Mouse (Mus musculus): ENCODE measurements at regions not wholly inside any gene's neighbourhood (a gene's known extent, or its start where the extent isn't known, plus 50 kb on each side); places are given as distances from the start of the nearest gene placed in this dataset.

- no peak for DNase-seq (ENCODE audit: low read depth in 1 of 2, low spot score in 2 of 2)
- no peaks in the 10 kb centered on the region for H3K27me3 ChIP-seq (ENCODE audit: control insufficient read depth, insufficient read depth, low read length)
- TF ChIP-seq CTCF (IDR thresholded peaks at IDR 0.05; ENCODE audit: extremely low read depth, insufficient read depth, insufficient read length, insufficient replicate concordance) (no peak), POLR2A (IDR thresholded peaks at IDR 0.05; ENCODE audit: low read depth, low read length) (no peak)
- no peak overlapping the region for H3K4me3 ChIP-seq (ENCODE audit: extremely low read depth, insufficient read depth, insufficient read length)
- WGBS = 83% methylated on average over 4 of the region's 4 CpGs
- H3K4me1 ChIP-seq (ENCODE audit: control insufficient read depth, insufficient read depth, insufficient read length) = no peaks in the 10 kb centered on the region
- no peak overlapping the region for H3K27ac ChIP-seq (ENCODE audit: insufficient read depth, low read length)
- no peaks in the 10 kb centered on the region for H3K36me3 ChIP-seq (ENCODE audit: control insufficient read depth, insufficient read depth, low read length)
Measured at GRCm38 (mm10) chr11:112615629-112616028, 166.4 kb upstream of the Sox9 start.

GRCm38 (mm10) chr11:112616942-112617341, 165.1 kb upstream of the Sox9 start:
- H3K36me3 ChIP-seq (ENCODE audit: control insufficient read depth, insufficient read depth, low read length) = no peaks in the 10 kb centered on the region
- no peaks in the 10 kb centered on the region for H3K27me3 ChIP-seq (ENCODE audit: control insufficient read depth, insufficient read depth, low read length)
- H3K4me3 ChIP-seq (ENCODE audit: extremely low read depth, insufficient read depth, insufficient read length) = no peak overlapping the region
- no peak for TF ChIP-seq CTCF (IDR thresholded peaks at IDR 0.05; ENCODE audit: extremely low read depth, insufficient read depth, insufficient read length, insufficient replicate concordance)
- TF ChIP-seq POLR2A (IDR thresholded peaks at IDR 0.05; ENCODE audit: low read depth, low read length) = no peak
- no peaks in the 10 kb centered on the region for H3K4me1 ChIP-seq (ENCODE audit: control insufficient read depth, insufficient read depth, insufficient read length)
- no peak for DNase-seq (ENCODE audit: low read depth in 1 of 2, low spot score in 2 of 2)
- WGBS = 90% methylated on average over 2 of the region's 2 CpGs
- no peak overlapping the region for H3K27ac ChIP-seq (ENCODE audit: insufficient read depth, low read length)

- Histone ChIP-seq H3K27ac (ENCODE audit: insufficient read depth, low read length) (no peak overlapping the region), H3K27me3 (ENCODE audit: control insufficient read depth, insufficient read depth, low read length) (no peaks in the 10 kb centered on the region), H3K36me3 (ENCODE audit: control insufficient read depth, insufficient read depth, low read length) (no peaks in the 10 kb centered on the region), H3K4me1 (ENCODE audit: control insufficient read depth, insufficient read depth, insufficient read length) (no peaks in the 10 kb centered on the region), H3K4me3 (ENCODE audit: extremely low read depth, insufficient read depth, insufficient read length) (no peak overlapping the region)
- no peak for DNase-seq (ENCODE audit: low read depth in 1 of 2, low spot score in 2 of 2)
- TF ChIP-seq POLR2A (IDR thresholded peaks at IDR 0.05; ENCODE audit: low read depth, low read length) (no peak), CTCF (IDR thresholded peaks at IDR 0.05; ENCODE audit: extremely low read depth, insufficient read depth, insufficient read length, insufficient replicate concordance) (no peak)
- 40% methylated on average over 12 of the region's 12 CpGs for WGBS
Measured at GRCm38 (mm10) chr11:112620916-112621315, 161.1 kb upstream of the Sox9 start.

GRCm38 (mm10) chr11:112621385-112622120, 160.5 kb upstream of the Sox9 start:
- Histone ChIP-seq H3K27me3 (ENCODE audit: control insufficient read depth, insufficient read depth, low read length) (no peaks in the 10 kb centered on the region), H3K4me3 (ENCODE audit: extremely low read depth, insufficient read depth, insufficient read length) (no peak overlapping the region), H3K36me3 (ENCODE audit: control insufficient read depth, insufficient read depth, low read length) (no peaks in the 10 kb centered on the region), H3K4me1 (ENCODE audit: control insufficient read depth, insufficient read depth, insufficient read length) (no peaks in the 10 kb centered on the region), H3K27ac (ENCODE audit: insufficient read depth, low read length) (no peak overlapping the region)
- no peak for TF ChIP-seq POLR2A (IDR thresholded peaks at IDR 0.05; ENCODE audit: low read depth, low read length)
- TF ChIP-seq CTCF (IDR thresholded peaks at IDR 0.05; ENCODE audit: extremely low read depth, insufficient read depth, insufficient read length, insufficient replicate concordance) = no peak
- WGBS = 59% methylated on average over 9 of the region's 9 CpGs
- no peak for DNase-seq (ENCODE audit: low read depth in 1 of 2, low spot score in 2 of 2)

GRCm38 (mm10) chr11:112649298-112649697, 132.7 kb upstream of the Sox9 start:
- no peak overlapping the region for H3K4me3 ChIP-seq (ENCODE audit: extremely low read depth, insufficient read depth, insufficient read length)
- no peak for TF ChIP-seq POLR2A (IDR thresholded peaks at IDR 0.05; ENCODE audit: low read depth, low read length)
- 77% methylated on average over 9 of the region's 9 CpGs for WGBS
- no peaks in the 10 kb centered on the region for H3K4me1 ChIP-seq (ENCODE audit: control insufficient read depth, insufficient read depth, insufficient read length)
- no peak overlapping the region for H3K27ac ChIP-seq (ENCODE audit: insufficient read depth, low read length)
- H3K36me3 ChIP-seq (ENCODE audit: control insufficient read depth, insufficient read depth, low read length) = no peaks in the 10 kb centered on the region
- DNase-seq (ENCODE audit: low read depth in 1 of 2, low spot score in 2 of 2) = no peak
- no peaks in the 10 kb centered on the region for H3K27me3 ChIP-seq (ENCODE audit: control insufficient read depth, insufficient read depth, low read length)

GRCm38 (mm10) chr11:112657410-112658159, 124.4 kb upstream of the Sox9 start:
- Histone ChIP-seq H3K4me1 (ENCODE audit: control insufficient read depth, insufficient read depth, insufficient read length) (no peaks in the 10 kb centered on the region), H3K4me3 (ENCODE audit: extremely low read depth, insufficient read depth, insufficient read length) (no peak overlapping the region), H3K27me3 (ENCODE audit: control insufficient read depth, insufficient read depth, low read length) (no peaks in the 10 kb centered on the region), H3K36me3 (ENCODE audit: control insufficient read depth, insufficient read depth, low read length) (no peaks in the 10 kb centered on the region), H3K27ac (ENCODE audit: insufficient read depth, low read length) (no peak overlapping the region)
- WGBS = 73% methylated on average over 11 of the region's 11 CpGs
- TF ChIP-seq CTCF (IDR thresholded peaks at IDR 0.05; ENCODE audit: extremely low read depth, insufficient read depth, insufficient read length, insufficient replicate concordance) = no peak
- TF ChIP-seq POLR2A (IDR thresholded peaks at IDR 0.05; ENCODE audit: low read depth, low read length) = no peak
- no peak for DNase-seq (ENCODE audit: low read depth in 1 of 2, low spot score in 2 of 2)

- TF ChIP-seq CTCF (IDR thresholded peaks at IDR 0.05; ENCODE audit: extremely low read depth, insufficient read depth, insufficient read length, insufficient replicate concordance) (no peak), POLR2A (IDR thresholded peaks at IDR 0.05; ENCODE audit: low read depth, low read length) (no peak)
- DNase-seq (ENCODE audit: low read depth in 1 of 2, low spot score in 2 of 2) = no peak
- no peak overlapping the region for H3K27ac ChIP-seq (ENCODE audit: insufficient read depth, low read length)
- no peaks in the 10 kb centered on the region for H3K27me3 ChIP-seq (ENCODE audit: control insufficient read depth, insufficient read depth, low read length)
- no peaks in the 10 kb centered on the region for H3K36me3 ChIP-seq (ENCODE audit: control insufficient read depth, insufficient read depth, low read length)
- 86% methylated on average over 3 of the region's 3 CpGs for WGBS
- H3K4me1 ChIP-seq (ENCODE audit: control insufficient read depth, insufficient read depth, insufficient read length) = no peaks in the 10 kb centered on the region
- H3K4me3 ChIP-seq (ENCODE audit: extremely low read depth, insufficient read depth, insufficient read length) = no peak overlapping the region
Measured at GRCm38 (mm10) chr11:112659911-112660310, 122.1 kb upstream of the Sox9 start.

Measured in spleen, adult 2 months (tissue).